Mouse (Mus musculus): ENCODE measurements around the gene Stx17. TPM values are rescaled to one million over a fixed set of nuclear protein-coding genes. Genes with fewer than 3 reads are reported as not detected.
A peak's percentile ranks its signal among the peaks of the same experiment; 100 is the strongest.

The Stx17 gene
- total RNA-seq, 2 experiments from 2014 or later = 14.8 to 20.1 TPM

DNA sequence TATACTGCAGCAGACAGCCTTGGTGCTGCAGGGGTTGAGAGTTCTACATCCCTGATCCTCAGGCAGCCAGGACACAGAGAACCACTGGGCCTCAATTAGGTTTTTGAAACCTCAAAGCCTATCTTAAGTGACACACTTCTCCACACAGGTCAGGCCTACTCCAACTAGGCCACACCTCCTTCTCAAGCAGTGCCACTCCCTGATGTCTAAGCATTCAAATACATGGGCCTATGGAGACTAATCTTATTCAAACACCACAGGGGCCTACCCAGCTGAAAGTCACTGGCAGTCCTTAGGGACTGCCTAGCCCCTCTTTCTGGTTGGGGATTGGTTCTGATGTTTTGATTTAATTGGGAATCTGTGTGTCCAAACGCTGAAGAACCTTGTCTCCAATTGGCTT, 31.1 kb downstream of the Stx17 start:
- ATAC-seq (replicated peaks; ENCODE audit: poor library complexity) = peak; percentile 89

DNA sequence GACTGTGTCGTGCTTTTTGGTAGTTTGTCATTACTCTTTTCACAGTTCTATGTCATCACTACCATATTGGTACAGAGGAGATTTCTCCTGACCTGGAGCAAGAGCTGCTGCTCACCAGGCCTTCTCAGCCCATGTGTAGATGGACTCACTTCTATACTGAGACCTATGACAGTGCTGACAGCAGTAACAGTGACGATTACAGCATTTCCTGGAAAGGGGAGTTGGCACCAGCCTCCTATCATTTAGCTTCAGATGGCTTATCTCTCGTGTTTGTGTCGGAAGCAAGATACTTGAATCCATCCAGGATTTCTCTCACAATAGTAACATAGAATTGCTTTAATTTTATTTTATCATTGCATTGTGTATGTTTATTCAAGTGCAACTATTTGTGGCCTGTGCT, 35.7 kb downstream of the Stx17 start:
- peak; percentile 54 for ATAC-seq (replicated peaks; ENCODE audit: poor library complexity)

DNA sequence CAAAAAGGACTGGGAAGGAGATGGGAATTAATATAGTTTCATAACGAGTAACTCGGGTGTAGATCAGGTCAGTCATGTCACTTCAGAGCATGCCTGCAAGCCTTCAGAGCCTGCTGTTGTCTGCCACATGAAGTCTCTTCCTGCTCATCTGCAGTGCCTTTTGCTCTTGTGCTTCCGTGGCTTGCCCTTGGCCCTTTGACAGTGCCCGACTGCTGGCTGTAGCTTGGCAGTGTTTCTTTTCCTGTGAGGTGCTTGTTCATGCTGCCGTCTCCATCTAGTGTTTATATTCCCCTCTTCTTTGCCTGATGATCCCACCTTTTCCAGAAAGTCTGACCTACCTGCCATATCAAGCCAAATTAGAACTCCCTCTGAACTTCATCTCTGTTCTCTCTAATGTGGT, 39.1 kb downstream of the Stx17 start:
- ATAC-seq (replicated peaks; ENCODE audit: poor library complexity) = no peak

DNA sequence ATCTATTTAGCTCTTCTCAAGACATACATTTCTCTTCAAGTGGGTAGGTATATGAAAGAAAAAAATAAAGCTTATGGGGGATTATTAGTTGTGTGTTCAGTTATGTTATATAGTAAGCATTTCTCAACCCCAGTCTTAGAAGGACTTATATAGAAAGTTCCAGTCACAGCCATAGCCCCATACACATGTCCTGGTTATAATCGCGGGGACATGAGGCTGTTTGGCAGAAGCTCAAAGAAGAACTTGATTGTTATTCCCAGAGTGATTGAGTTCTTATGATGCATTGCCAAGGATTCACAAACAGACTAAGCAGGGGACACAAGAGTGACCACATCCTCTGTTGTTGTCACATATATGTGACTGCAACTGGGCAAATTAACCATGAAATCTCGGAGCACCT, 51.0 kb downstream of the Stx17 start:
- no peak for ATAC-seq (replicated peaks; ENCODE audit: poor library complexity)

DNA sequence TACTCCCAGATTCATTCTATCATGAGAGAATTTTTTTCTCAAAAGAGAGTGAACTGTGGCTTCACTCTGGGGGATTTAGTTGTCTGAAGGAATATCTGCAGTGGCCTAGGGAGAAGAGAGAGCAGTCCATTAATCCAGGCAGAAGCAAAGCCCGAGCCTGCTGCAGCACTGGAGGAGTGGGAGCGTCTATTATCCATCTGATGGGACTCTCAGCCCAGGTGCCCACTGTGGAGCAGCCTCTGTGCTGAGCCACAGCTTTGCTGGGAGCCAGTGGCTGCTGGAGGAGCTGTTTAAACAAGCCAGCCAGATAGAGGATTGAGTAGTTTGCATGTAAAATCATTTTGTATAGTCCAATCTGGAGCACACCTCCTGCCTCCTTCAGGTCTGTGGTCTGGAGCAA, 56.2 kb downstream of the Stx17 start:
- ATAC-seq (replicated peaks; ENCODE audit: poor library complexity) = no peak

DNA sequence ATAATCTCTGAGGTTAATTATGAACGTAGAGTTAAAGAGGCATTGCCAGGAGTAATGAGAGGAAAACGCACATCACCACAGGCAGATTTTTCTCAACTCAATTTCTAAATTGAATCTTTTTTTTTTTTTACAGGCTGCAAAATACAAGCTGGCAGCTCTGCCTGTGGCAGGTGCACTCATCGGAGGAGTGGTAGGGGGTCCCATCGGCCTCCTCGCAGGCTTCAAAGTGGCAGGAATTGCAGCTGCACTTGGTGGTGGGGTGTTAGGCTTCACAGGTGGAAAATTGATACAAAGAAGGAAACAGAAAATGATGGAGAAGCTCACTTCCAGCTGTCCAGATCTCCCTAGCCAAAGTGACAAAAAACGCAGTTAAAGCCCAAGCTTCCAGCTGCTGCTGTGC, 56.7 kb downstream of the Stx17 start:
- no peak for ATAC-seq (replicated peaks; ENCODE audit: poor library complexity)

DNA sequence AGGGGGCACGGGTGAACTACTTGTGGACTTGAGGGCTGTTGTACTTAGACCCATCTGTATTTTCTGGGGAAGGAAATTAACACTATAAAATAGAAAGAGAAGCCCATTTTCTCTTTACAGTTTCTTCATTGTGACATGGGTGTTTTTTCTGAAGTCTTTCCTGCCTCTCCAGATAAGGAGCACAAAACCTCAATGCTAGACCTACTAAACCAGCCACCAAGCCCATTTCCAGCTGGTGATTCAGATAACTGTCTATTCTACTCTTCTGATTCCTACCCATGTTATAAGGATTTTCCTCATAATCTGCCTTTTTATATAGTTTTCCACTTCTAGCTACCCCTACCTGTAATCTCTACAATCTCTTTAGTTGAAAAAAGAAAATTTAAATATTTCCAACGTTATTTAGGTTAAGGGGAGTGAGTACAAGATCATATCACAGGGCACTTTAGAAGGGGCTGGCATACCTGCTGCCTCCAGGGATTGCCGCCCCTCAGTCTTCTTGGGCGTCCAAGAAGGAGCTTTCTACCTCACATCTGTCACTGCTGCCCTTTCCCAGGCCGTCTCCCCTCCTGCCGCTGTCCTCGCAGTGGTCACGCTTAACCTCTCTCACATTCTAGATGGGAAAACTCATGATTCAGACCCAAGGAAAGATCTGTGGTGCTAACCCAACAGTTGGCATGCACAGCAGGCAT, 57.5 kb downstream of the Stx17 start:
- ATAC-seq (replicated peaks; ENCODE audit: poor library complexity) = peak; percentile 97

DNA sequence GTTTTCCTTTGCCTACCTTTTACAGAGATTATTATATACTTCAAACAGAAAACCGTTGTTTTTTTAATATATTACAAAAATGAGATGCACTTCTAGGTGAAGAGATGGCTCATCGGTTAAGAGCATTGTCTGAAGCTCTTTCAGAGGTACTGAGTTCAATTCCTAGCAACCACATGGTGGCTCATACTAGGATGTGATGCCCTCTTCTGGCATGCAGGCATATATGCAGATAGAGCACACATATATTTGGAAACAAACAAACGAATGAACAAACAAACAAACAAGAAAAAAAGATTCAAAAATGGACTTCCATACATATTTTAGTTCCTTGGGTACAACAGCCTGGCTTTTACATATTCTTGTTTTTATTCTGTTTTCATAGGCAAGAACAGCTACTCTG, 73.2 kb downstream of the Stx17 start:
- peak; percentile 65 for ATAC-seq (replicated peaks; ENCODE audit: poor library complexity)

DNA sequence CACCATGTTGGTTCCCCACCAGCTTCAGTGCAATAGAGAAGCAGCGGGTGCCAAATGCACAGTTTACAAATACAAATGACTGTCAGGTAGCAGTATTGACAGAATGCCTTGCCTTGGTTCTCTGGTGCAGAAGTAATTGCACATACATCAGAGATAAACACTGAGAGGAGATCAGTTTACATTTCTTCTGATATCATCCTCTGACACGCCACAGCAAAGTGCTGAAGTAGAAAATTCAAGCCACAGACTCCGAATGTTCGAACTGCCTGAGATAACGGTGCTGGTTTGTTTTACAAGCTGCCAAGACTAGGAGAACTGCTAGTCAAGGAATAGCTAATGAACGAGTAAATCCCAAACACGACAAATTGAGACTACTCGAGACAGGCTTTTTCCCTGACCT, 73.7 kb downstream of the Stx17 start:
- 0 out of 2 replicates have a peak, but pooled peaks have one; percentile 20 for ATAC-seq (replicated peaks; ENCODE audit: poor library complexity)

DNA sequence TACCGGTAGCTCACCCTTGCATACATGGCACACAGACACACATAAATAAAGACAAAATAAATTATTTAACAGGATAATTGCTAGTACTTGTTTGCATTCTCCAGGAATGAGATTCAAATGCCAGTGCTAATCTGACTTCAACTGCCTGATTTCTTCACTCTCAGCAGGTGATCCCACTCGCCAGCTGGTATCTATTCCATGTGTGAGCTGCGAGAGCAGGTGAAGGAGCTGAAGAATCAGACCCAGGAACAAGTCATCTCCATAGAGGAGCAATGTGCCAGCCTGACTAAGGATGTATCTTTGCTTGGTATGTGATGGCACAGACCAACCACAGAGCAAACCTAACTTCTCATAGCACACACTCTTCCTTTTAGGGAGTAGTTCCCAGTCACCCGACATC, 78.8 kb downstream of the Stx17 start:
- no peak for ATAC-seq (replicated peaks; ENCODE audit: poor library complexity)

DNA sequence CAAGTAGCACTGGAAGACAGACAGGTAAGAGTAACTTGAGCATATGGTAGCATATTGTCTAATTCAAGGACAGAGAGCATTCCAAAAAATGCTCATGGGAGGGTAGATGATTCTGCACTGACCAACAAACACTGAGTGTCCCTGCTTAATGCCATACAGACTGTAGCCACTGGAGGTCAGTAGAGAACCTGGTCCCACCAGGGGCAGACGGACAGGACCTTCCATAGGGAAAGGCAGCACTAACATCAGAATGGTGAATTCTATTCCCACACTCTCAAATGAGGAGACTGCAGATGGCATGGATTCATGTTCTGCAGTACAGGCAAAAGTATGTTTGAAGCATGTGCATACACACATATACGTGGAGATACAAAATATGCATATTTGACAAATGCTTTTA, 100.5 kb downstream of the Stx17 start:
- ATAC-seq (replicated peaks; ENCODE audit: poor library complexity) = peak; percentile 94

DNA sequence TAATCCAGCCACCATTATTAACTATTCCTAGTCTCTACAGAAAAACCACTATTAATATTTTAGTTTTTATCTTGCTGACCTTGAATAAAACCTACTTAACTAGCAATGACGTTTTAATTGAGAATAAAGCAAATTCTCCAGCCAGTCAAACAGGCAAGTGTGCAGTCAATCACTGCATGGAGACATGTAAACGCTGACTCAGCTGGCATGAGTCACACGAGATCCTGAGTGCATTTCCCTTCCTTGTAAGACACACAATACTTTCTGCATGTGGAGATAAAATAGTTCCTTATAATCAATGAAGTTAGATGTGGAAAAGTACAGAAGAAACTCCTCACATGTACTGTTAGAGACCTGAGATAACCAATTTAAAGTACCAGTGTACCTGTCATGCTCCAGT, 100.9 kb downstream of the Stx17 start:
- no peak for ATAC-seq (replicated peaks; ENCODE audit: poor library complexity)

DNA sequence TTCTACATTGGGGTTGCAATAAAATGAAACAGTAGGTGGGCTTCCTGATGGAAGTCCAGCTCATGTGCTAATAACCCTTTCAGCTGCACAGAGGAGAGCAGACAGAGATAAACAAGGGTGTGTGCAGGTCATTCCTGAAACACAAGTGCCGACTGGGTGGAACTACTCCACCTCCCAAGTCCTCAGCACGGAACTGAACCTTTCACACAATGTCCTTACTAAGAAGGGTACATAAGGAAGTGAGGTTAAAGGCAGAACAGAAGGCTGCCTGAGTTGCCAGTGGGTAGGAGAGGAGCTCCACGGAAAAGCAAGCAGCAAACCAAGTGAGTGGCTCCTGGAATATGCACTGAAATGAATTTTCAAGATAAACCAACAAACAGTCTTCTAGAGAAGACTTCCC, 102.1 kb downstream of the Stx17 start:
- no peak for ATAC-seq (replicated peaks; ENCODE audit: poor library complexity)

Other genes starting within 250 kb of the Stx17 start
- gene Nr4a3, start 79.8 kb upstream of the Stx17 start, total RNA-seq (2015) = 0.59 and 0.88 TPM in 2 replicates
- gene Nr4a3, start 79.8 kb upstream of the Stx17 start, total RNA-seq (2017) = 0.20 and 2.5 TPM in 2 replicates
- 95.9 and 109 TPM in 2 replicates for gene Erp44, start 154.6 kb downstream of the Stx17 start, total RNA-seq (2015)
- 89.4 and 95.0 TPM in 2 replicates for gene Erp44, start 154.6 kb downstream of the Stx17 start, total RNA-seq (2017)
- gene Invs, start 154.8 kb downstream of the Stx17 start, total RNA-seq (2015) = 7.3 and 7.9 TPM in 2 replicates
- gene Invs, start 154.8 kb downstream of the Stx17 start, total RNA-seq (2017) = 7.5 and 8.8 TPM in 2 replicates